Mouse (Mus musculus) monocyte, adult 5-6 weeks (primary cell): ENCODE measurements at regions not wholly inside any gene's neighbourhood (a gene's known extent, or its start where the extent isn't known, plus 50 kb on each side); places are given as distances from the start of the nearest gene placed in this dataset.

ENCODE experiments used
- ATAC-seq: fragments of 153-309, 156-312 bp; replicated peaks from 2 replicates; pipeline ENCODE4 v1.8.0; 2017; ENCODE audit warnings: mild to moderate bottlenecking; ENCODE audit not compliant: low TSS enrichment, insufficient number of reproducible peaks, severe bottlenecking, poor library complexity, low FRiP score

GRCm38 (mm10) chr2:72741746-72742145 is 238.5 kb downstream of the Sp3 start:
- ATAC-seq, result no peak

GRCm38 (mm10) chr2:72743651-72744050 is 236.6 kb downstream of the Sp3 start:
- ATAC-seq, result no peak

- ATAC-seq, result no peak
Measured at GRCm38 (mm10) chr2:72744901-72745300, 235.3 kb downstream of the Sp3 start.

GRCm38 (mm10) chr2:72746476-72747215 is 233.6 kb downstream of the Sp3 start:
- no peak for ATAC-seq

- ATAC-seq, result no peak
Measured at GRCm38 (mm10) chr2:72747299-72747698, 232.9 kb downstream of the Sp3 start.

- ATAC-seq, result no peak
Measured at GRCm38 (mm10) chr2:72749495-72749894, 230.8 kb downstream of the Sp3 start.

GRCm38 (mm10) chr2:72751441-72751840 is 228.8 kb downstream of the Sp3 start:
- no peak for ATAC-seq

GRCm38 (mm10) chr2:72752624-72753176 is 227.5 kb downstream of the Sp3 start:
- ATAC-seq, result no peak

- ATAC-seq, result no peak
Measured at GRCm38 (mm10) chr2:72753788-72754713, 226.2 kb downstream of the Sp3 start.

GRCm38 (mm10) chr2:72763454-72763853 is 216.8 kb downstream of the Sp3 start:
- no peak for ATAC-seq

- ATAC-seq, result no peak
Measured at GRCm38 (mm10) chr2:72769030-72769630, 211.1 kb downstream of the Sp3 start.

- ATAC-seq, result no peak
Measured at GRCm38 (mm10) chr2:72773401-72773800, 206.8 kb downstream of the Sp3 start.

GRCm38 (mm10) chr2:72777330-72777729 is 202.9 kb downstream of the Sp3 start:
- no peak for ATAC-seq

- ATAC-seq, result no peak
Measured at GRCm38 (mm10) chr2:72777806-72778510, 202.3 kb downstream of the Sp3 start.

- no peak for ATAC-seq
Measured at GRCm38 (mm10) chr2:72779268-72780163, 200.7 kb downstream of the Sp3 start.

GRCm38 (mm10) chr2:72781369-72782275 is 198.6 kb downstream of the Sp3 start:
- ATAC-seq, result no peak

- ATAC-seq, result no peak
Measured at GRCm38 (mm10) chr2:72782355-72782754, 197.9 kb downstream of the Sp3 start.
